Mouse (Mus musculus) kidney, embryonic 14.5 days (tissue): ENCODE data around the gene D930020B18Rik. TPM values are rescaled to one million over a fixed set of nuclear protein-coding genes. Genes with fewer than 3 reads are reported as not detected.

ENCODE experiments used
- ATAC-seq: fragments of 200-750 bp; cut with Nextera tagmentation; 2 replicates; pipeline ENCODE4 v1.8.0; 2017; ENCODE audit warnings: moderate number of reproducible peaks, mild to moderate bottlenecking, moderate TSS enrichment, moderate library complexity; ENCODE audit not compliant: low FRiP score, low TSS enrichment
- H3K27ac ChIP-seq: fragments of 300-500 bp; sonication (generic); 2 replicates; pipeline ENCODE4 v1.5.1; 2014; ENCODE audit warnings: low read depth, mild to moderate bottlenecking, low read length, moderate library complexity, mixed read lengths
- H3K27me3 ChIP-seq: fragments of 300-500 bp; sonication (generic); 2 replicates; pipeline ENCODE4 v1.6.1; 2014; ENCODE audit warnings: mild to moderate bottlenecking, low read length; ENCODE audit not compliant: control insufficient read depth, insufficient read depth
- H3K36me3 ChIP-seq: fragments of 300-500 bp; sonication (generic); 2 replicates; pipeline ENCODE4 v1.6.1; 2014; ENCODE audit warnings: low read length, mixed read lengths; ENCODE audit not compliant: control insufficient read depth, insufficient read depth
- H3K4me1 ChIP-seq: fragments of 300-500 bp; sonication (generic); 2 replicates; pipeline ENCODE4 v1.6.1; 2014; ENCODE audit warnings: low read length, mixed read lengths; ENCODE audit not compliant: control insufficient read depth, insufficient read depth
- H3K4me2 ChIP-seq: fragments of 300-500 bp; sonication (generic); replicated peaks from 2 replicates; pipeline ENCODE4 v1.6.1; 2014; ENCODE audit warnings: low read depth, mild to moderate bottlenecking, low read length
- H3K4me3 ChIP-seq: fragments of 300-500 bp; sonication (generic); 2 replicates; pipeline ENCODE4 v1.5.1; 2014; ENCODE audit warnings: mild to moderate bottlenecking, low read length
- H3K9ac ChIP-seq: fragments of 300-500 bp; sonication (generic); 2 replicates; pipeline ENCODE4 v1.6.1; 2014; ENCODE audit warnings: low read depth, mild to moderate bottlenecking, low read length, moderate library complexity
- H3K9me3 ChIP-seq: fragments of 300-500 bp; sonication (generic); 2 replicates; pipeline ENCODE4 v1.6.1; 2016; ENCODE audit warnings: low read length; ENCODE audit not compliant: control insufficient read depth
- WGBS: fragments of 180-500 bp; shearing (Covaris S2); extraction: QIAGEN DNeasy Blood & Tissue Kit; methylation state at CpG from one replicate; pipeline ENCODE4 v1.1.7; 2014; 5-methylcytosine and 5-hydroxymethylcytosine counted together
- polyA plus RNA-seq: library from polyadenylated mRNA; unstranded; fragments of >200 nt; fragmentation: Nextera tagmentation; extraction: Ambion mirVana; gene quantifications from 2 replicates; pipeline ENCODE4 v1.2.1, GENCODE M21; 2014

The D930020B18Rik gene
- polyA plus RNA-seq, 1 experiment from 2014 or later, result 0.50 TPM

DNA sequence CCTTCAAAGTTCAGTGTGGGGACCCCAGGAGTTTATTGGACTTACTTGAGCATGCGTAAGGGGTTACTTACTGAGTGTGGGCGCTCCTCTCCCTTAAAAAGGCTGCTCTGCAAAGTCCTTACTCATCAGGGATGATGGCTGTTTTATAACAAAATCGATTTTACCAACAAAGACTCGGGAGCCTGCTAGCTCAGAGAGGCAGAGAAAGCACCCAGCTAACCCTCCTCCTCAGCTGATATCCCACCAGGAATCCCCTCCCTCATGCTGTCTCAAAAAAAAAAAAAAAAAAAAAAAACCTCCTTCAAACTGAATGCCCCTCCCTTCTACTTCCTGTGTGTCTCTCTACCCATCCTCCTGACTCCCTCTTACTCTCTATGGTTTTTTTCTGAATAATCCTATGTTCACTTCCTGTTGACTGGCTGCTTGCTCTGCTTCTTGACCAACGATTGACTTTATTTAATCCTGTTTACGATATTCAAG lies 12.8 kb upstream of the D930020B18Rik start:
- peaks cover 9% of the 10 kb centered on the region for H3K4me1 ChIP-seq
- no peak overlapping the region for H3K27ac ChIP-seq
- H3K9me3 ChIP-seq, result no peaks in the 10 kb centered on the region
- no peak overlapping the region for H3K9ac ChIP-seq
- H3K4me2 ChIP-seq, result no peak overlapping the region
- no peak overlapping the region for H3K4me3 ChIP-seq
- no peak for ATAC-seq
- H3K27me3 ChIP-seq, result no peaks in the 10 kb centered on the region
- WGBS, result 91% methylated on average over 6 of the region's 6 CpGs
- H3K36me3 ChIP-seq, result no peaks in the 10 kb centered on the region

DNA sequence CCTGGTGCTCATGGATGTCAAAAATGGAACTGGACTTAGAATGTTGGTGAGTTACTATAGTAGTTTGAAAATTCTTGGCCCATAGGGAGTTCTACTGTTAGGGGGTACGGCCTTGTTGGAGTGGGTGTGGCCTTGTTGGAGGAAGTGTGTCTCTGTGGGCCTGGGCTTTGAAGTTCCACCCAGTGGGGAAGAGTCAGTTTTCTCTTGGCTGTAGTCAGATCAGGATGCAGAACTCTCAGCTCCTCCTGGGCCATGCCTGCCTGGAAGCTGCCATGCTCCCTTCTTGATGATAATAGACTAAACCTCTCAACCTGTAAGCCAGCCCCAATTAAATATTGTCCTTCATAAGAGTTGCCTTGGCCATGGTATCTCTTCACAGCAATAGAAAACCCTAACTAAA lies 7.2 kb upstream of the D930020B18Rik start:
- Histone ChIP-seq H3K4me2 (no peak overlapping the region), H3K9ac (no peak overlapping the region), H3K27ac (no peak overlapping the region), H3K27me3 (no peaks in the 10 kb centered on the region), H3K4me3 (no peak overlapping the region), H3K4me1 (no peaks in the 10 kb centered on the region), H3K9me3 (no peaks in the 10 kb centered on the region), H3K36me3 (no peaks in the 10 kb centered on the region)
- no peak for ATAC-seq
- 48% methylated on average over 1 of the region's 1 CpGs for whole genome bisulfite sequencing

GRCm38 (mm10) chr10:121636276-121636675 lies 5.1 kb upstream of the D930020B18Rik start:
- Histone ChIP-seq H3K36me3 (no peaks in the 10 kb centered on the region), H3K4me2 (no peak overlapping the region), H3K27me3 (no peaks in the 10 kb centered on the region), H3K4me3 (no peak overlapping the region), H3K4me1 (peaks cover 3% of the 10 kb centered on the region; the same call in 1 of the 2 replicates), H3K9ac (no peak overlapping the region), H3K9me3 (no peaks in the 10 kb centered on the region), H3K27ac (no peak overlapping the region)
- WGBS, result 90% methylated on average over 6 of the region's 6 CpGs
- no peak for ATAC-seq

DNA sequence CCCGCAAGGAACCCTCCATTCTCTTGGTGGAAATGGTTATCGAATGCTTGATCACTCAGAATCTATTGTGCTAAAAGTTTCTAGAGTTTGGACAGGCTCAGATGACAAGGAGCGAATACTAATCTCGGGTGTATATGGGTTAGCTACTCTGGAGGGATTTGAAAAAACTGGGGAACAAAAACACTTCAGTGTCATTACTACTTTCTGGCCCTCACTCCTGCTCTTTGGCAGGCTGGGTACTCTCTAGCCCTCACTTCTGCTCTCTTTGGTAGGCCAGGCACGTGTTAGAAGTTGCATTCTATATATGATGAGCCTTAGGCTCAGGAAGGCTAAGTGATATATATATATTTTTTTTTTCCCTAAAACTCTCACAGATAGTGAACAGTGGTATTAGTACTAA lies 1.8 kb upstream of the D930020B18Rik start:
- H3K36me3 ChIP-seq, result no peaks in the 10 kb centered on the region
- peaks cover 9% of the 10 kb centered on the region for H3K4me1 ChIP-seq
- no peak overlapping the region for H3K4me3 ChIP-seq
- no peak overlapping the region for H3K4me2 ChIP-seq
- 78% methylated on average over 5 of the region's 5 CpGs for WGBS
- no peak for ATAC-seq
- peaks cover 20% of the 10 kb centered on the region for H3K27me3 ChIP-seq
- no peaks in the 10 kb centered on the region for H3K9me3 ChIP-seq
- no peak overlapping the region for H3K27ac ChIP-seq
- no peak overlapping the region for H3K9ac ChIP-seq

DNA sequence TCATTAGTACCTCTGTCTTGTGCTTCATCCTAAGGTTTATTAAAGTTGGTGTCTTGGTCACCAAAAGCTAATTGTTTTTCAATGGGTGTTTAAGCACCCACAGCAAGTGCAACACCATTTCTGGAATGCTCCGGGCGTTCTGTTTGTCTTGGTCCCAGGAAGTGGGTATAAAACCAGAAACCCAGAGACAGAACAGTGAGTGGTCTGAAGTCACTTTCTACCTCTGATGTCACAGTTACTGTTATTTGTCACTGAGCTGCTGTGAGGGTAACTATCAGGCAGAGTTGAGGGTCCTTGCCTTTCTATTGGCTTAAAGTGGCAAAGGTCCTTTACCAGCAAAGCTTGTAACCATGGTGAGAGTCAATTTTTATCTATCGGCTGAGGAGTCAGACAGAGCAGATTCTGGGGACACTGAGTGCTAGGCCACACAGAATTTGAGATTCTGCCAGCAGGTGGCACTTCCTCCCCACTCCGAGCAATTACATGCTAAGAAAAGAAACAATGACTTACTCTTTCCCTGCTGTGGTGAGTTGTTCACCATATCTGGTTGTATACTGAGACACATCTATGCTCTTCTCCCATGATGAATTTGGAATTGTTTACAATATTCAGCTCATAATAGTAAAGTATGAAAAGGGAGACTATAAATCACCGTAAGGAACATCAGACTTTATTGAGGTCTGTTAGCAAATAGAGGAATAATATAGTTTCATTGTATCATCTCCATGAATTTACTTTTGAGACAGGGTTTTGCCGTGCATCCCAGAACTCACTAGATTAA lies 1.0 kb upstream of the D930020B18Rik start:
- no peak for ATAC-seq
- Histone ChIP-seq H3K27me3 (peaks cover 20% of the 10 kb centered on the region), H3K4me2 (peak overlapping the region; percentile 85), H3K4me1 (peaks cover 9% of the 10 kb centered on the region), H3K36me3 (no peaks in the 10 kb centered on the region), H3K9ac (no peak overlapping the region), H3K4me3 (no peak overlapping the region), H3K9me3 (no peaks in the 10 kb centered on the region), H3K27ac (no peak overlapping the region)
- 53% methylated on average over 6 of the region's 6 CpGs for WGBS

GRCm38 (mm10) chr10:121640944-121641271 lies 480 bp upstream of the D930020B18Rik start:
- 12% methylated on average over 10 of the region's 10 CpGs for WGBS
- no peak overlapping the region for H3K27ac ChIP-seq
- no peak for ATAC-seq
- H3K4me1 ChIP-seq, result peaks cover 9% of the 10 kb centered on the region
- peaks cover 20% of the 10 kb centered on the region for H3K27me3 ChIP-seq
- 0 out of 2 replicates have a peak overlapping the region, but pooled peaks have one; percentile 49 for H3K9ac ChIP-seq
- peak overlapping the region; percentile 52 for H3K4me3 ChIP-seq
- no peaks in the 10 kb centered on the region for H3K36me3 ChIP-seq
- peak overlapping the region; percentile 85 for H3K4me2 ChIP-seq
- no peaks in the 10 kb centered on the region for H3K9me3 ChIP-seq

DNA sequence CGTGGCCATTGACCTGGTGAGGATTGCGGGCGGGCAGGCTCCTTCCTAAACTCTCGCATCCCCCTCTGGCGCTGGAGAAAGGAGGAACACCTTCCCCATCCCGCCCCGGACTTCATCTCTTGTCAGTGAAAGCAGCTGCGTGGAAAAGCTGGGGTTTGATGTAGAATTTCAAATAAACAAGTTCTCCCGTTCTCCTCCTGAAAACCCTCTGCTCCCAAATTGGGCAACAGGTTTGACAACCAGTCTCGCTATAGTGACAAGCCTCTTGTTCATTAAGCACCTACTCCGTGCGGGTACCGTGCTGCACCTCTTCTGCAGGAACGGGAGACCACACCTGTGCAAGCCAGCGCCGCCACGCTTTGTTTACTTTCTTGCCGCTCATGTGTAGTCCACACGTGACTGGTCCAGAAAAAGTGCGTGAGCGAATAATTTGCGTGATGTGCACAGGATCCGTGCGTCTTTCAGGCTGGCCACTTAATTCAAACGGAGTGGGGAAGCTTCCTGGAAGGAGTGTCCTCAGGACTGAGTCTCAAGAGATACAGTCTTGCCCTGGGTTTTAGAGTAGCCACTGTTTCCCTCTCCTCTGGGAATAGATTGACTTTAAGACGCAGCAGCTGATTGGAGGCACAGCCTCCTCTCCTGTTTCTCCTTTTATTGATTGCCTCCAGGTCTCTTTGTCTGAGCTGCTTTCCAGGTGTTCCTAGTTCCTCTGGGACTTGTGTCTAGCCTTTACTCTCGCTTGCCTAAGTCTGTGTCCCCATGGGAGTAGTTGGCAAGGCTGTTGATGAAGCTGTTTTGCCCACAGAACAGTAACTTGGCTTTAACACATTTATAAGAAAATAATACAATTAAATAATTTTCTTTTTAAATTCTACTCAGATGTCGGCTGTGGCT lies 913 bp downstream of the D930020B18Rik start:
- Histone ChIP-seq H3K4me1 (peaks cover 9% of the 10 kb centered on the region), H3K4me2 (peak overlapping the region; percentile 85), H3K9me3 (no peaks in the 10 kb centered on the region), H3K27me3 (peaks cover 20% of the 10 kb centered on the region), H3K9ac (peak overlapping the region; percentile 49; the same call in 1 of the 2 replicates), H3K27ac (no peak overlapping the region), H3K36me3 (no peaks in the 10 kb centered on the region), H3K4me3 (peak overlapping the region; percentile 52)
- 5% methylated on average over 28 of the region's 28 CpGs for WGBS
- ATAC-seq, result peak; percentile 29; the same call in 1 of the 2 replicates

GRCm38 (mm10) chr10:121646294-121646693 lies 4.9 kb downstream of the D930020B18Rik start:
- Histone ChIP-seq H3K4me3 (no peak overlapping the region), H3K9ac (no peak overlapping the region), H3K4me1 (peaks cover 6% of the 10 kb centered on the region), H3K27me3 (peaks cover 20% of the 10 kb centered on the region), H3K27ac (no peak overlapping the region), H3K9me3 (no peaks in the 10 kb centered on the region), H3K36me3 (no peaks in the 10 kb centered on the region), H3K4me2 (no peak overlapping the region)
- ATAC-seq, result no peak
- WGBS, result 58% methylated on average over 6 of the region's 6 CpGs

DNA sequence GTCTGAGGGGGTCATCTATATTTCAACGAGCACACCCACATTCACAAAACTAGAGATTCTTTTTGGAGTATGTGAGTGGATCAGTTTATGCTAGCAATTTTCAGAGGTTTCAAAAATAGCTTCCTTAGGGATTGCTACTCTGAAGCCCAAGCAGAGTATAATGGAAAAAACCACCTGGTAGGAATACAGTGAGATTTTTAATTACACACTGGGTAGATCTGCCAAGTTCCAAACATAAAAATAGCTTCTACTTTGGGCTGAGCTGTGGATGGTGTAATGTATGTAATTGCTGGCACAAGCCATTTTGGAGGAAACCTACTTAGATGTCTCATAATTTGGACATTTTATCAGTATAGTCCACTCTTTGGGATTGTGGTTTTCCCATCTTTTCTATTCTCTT lies 11.7 kb downstream of the D930020B18Rik start:
- Histone ChIP-seq H3K4me3 (no peak overlapping the region), H3K36me3 (no peaks in the 10 kb centered on the region), H3K27ac (no peak overlapping the region), H3K4me1 (no peaks in the 10 kb centered on the region), H3K4me2 (no peak overlapping the region), H3K9ac (no peak overlapping the region), H3K9me3 (no peaks in the 10 kb centered on the region), H3K27me3 (no peaks in the 10 kb centered on the region)
- WGBS, result 88% methylated on average over 1 of the region's 1 CpGs
- ATAC-seq, result no peak
